Mouse (Mus musculus): ENCODE measurements around the gene Flot2.
"Not testable (repeated sequence)": the region's sequence is repeated elsewhere in the genome, so short reads cannot be mapped to it uniquely, and the experiment has no call there.

Flot2 gene

GRCm38 (mm10) chr11:78037831-78038752, at the start of gene Flot2:
Gene Flot2 (plus strand): TSS chr11:78037931.
- no peak for DNase-seq (ENCODE audit: low read depth, low spot score)

GRCm38 (mm10) chr11:77989071-77989690, 48.5 kb upstream of the Flot2 start:
- no peak for DNase-seq (ENCODE audit: low read depth, low spot score)

- no peak for DNase-seq (ENCODE audit: low read depth, low spot score)
Observed at GRCm38 (mm10) chr11:77995556-77995955, 42.2 kb upstream of the Flot2 start.

- no peak for DNase-seq (ENCODE audit: low read depth, low spot score)
Observed at GRCm38 (mm10) chr11:78006446-78006845, 31.3 kb upstream of the Flot2 start.

- no peak for DNase-seq (ENCODE audit: low read depth, low spot score)
Observed at GRCm38 (mm10) chr11:78019676-78020075, 18.1 kb upstream of the Flot2 start.

GRCm38 (mm10) chr11:78023607-78024006, 14.1 kb upstream of the Flot2 start:
- no peak for DNase-seq (ENCODE audit: low read depth, low spot score)

GRCm38 (mm10) chr11:78029240-78029639, 8.5 kb upstream of the Flot2 start:
- DNase-seq (ENCODE audit: low read depth, low spot score), result no peak

GRCm38 (mm10) chr11:78030600-78030999, 7.1 kb upstream of the Flot2 start:
- DNase-seq (ENCODE audit: low read depth, low spot score), result no peak

- DNase-seq (ENCODE audit: low read depth, low spot score), result no peak
Observed at GRCm38 (mm10) chr11:78031389-78031788, 6.3 kb upstream of the Flot2 start.

GRCm38 (mm10) chr11:78031947-78032808, 5.6 kb upstream of the Flot2 start, which contains the start of gene Dhrs13:
Gene Dhrs13 (plus strand): TSS chr11:78032280.
- peak; percentile 97 for DNase-seq (ENCODE audit: low read depth, low spot score)

GRCm38 (mm10) chr11:78032809-78033195, 4.9 kb upstream of the Flot2 start:
- DNase-seq (ENCODE audit: low read depth, low spot score), result no peak

GRCm38 (mm10) chr11:78033931-78034617, 3.7 kb upstream of the Flot2 start:
- DNase-seq (ENCODE audit: low read depth, low spot score), result no peak

- no peak for DNase-seq (ENCODE audit: low read depth, low spot score)
Observed at GRCm38 (mm10) chr11:78036791-78037190, 940 bp upstream of the Flot2 start.

GRCm38 (mm10) chr11:78040878-78041277, 3.1 kb downstream of the Flot2 start:
- no peak for DNase-seq (ENCODE audit: low read depth, low spot score)

- not testable (repeated sequence) for DNase-seq (ENCODE audit: low read depth, low spot score)
Observed at GRCm38 (mm10) chr11:78042290-78042870, 4.6 kb downstream of the Flot2 start.

GRCm38 (mm10) chr11:78044758-78045251, 7.1 kb downstream of the Flot2 start:
- DNase-seq (ENCODE audit: low read depth, low spot score), result no peak

- DNase-seq (ENCODE audit: low read depth, low spot score), result not testable (repeated sequence)
Observed at GRCm38 (mm10) chr11:78048637-78049036, 10.9 kb downstream of the Flot2 start.

GRCm38 (mm10) chr11:78053078-78053477, 15.3 kb downstream of the Flot2 start:
- DNase-seq (ENCODE audit: low read depth, low spot score), result no peak

GRCm38 (mm10) chr11:78056946-78057345, 19.2 kb downstream of the Flot2 start:
- no peak for DNase-seq (ENCODE audit: low read depth, low spot score)
